Mouse (Mus musculus) embryonic facial prominence, embryonic 14.5 days (tissue): ENCODE measurements around the gene AI854703. TPM values are rescaled to one million over a fixed set of nuclear protein-coding genes. Genes with fewer than 3 reads are reported as not detected.

Source experiments
- ATAC-seq: fragments of 200-750 bp; cut with Nextera tagmentation; 2 replicates; pipeline ENCODE4 v1.8.0; 2017; ENCODE audit warnings: low read depth, moderate number of reproducible peaks, moderate TSS enrichment
- DNase-seq: peaks from one replicate; pipeline ENCODE4 v3.0.0-alpha.2; 2015; ENCODE audit warnings: low spot score
- H3K27ac ChIP-seq: fragments of 300-500 bp; sonication (generic); replicated peaks from 2 replicates; pipeline ENCODE4 v1.5.1; 2014; ENCODE audit warnings: low read depth, mild to moderate bottlenecking, low read length, moderate library complexity
- H3K27me3 ChIP-seq: fragments of 300-500 bp; sonication (generic); replicated peaks from 2 replicates; pipeline ENCODE4 v1.6.1; 2014; ENCODE audit warnings: low read length; ENCODE audit not compliant: control insufficient read depth, insufficient read depth
- H3K36me3 ChIP-seq: fragments of 300-500 bp; sonication (generic); 2 replicates; pipeline ENCODE4 v1.6.1; 2014; ENCODE audit warnings: low read length, mixed read lengths; ENCODE audit not compliant: control insufficient read depth, insufficient read depth
- H3K4me1 ChIP-seq: fragments of 300-500 bp; sonication (generic); 2 replicates; pipeline ENCODE4 v1.6.1; 2014; ENCODE audit warnings: antibody characterized with exemption, low read length; ENCODE audit not compliant: control insufficient read depth, insufficient read depth
- H3K4me2 ChIP-seq: fragments of 300-500 bp; sonication (generic); 2 replicates; pipeline ENCODE4 v1.6.1; 2014; ENCODE audit warnings: low read depth, mild to moderate bottlenecking, low read length, moderate library complexity, mixed read lengths
- H3K4me3 ChIP-seq: fragments of 300-500 bp; sonication (generic); 2 replicates; pipeline ENCODE4 v1.5.1; 2014; ENCODE audit warnings: low read depth, mild to moderate bottlenecking, low read length
- H3K9ac ChIP-seq: fragments of 300-500 bp; sonication (generic); 2 replicates; pipeline ENCODE4 v1.6.1; 2014; ENCODE audit warnings: low read depth, mild to moderate bottlenecking, low read length, moderate library complexity, mixed read lengths
- H3K9me3 ChIP-seq: fragments of 300-500 bp; sonication (generic); 2 replicates; pipeline ENCODE4 v1.6.1; 2016; ENCODE audit warnings: low read length; ENCODE audit not compliant: control insufficient read depth
- WGBS: fragments of 180-500 bp; shearing (Covaris S2); extraction: QIAGEN DNeasy Blood & Tissue Kit; methylation state at CpG from one replicate; pipeline ENCODE4 v1.1.7; 2014; 5-methylcytosine and 5-hydroxymethylcytosine counted together
- polyA plus RNA-seq: library from polyadenylated mRNA; unstranded; fragments of >200 nt; fragmentation: Nextera tagmentation; extraction: Ambion mirVana; gene quantifications from 2 replicates; pipeline ENCODE4 v1.2.1, GENCODE M21; 2014

Gene AI854703
- polyA plus RNA-seq, 1 experiment from 2014 or later, result 0.90 TPM

DNA sequence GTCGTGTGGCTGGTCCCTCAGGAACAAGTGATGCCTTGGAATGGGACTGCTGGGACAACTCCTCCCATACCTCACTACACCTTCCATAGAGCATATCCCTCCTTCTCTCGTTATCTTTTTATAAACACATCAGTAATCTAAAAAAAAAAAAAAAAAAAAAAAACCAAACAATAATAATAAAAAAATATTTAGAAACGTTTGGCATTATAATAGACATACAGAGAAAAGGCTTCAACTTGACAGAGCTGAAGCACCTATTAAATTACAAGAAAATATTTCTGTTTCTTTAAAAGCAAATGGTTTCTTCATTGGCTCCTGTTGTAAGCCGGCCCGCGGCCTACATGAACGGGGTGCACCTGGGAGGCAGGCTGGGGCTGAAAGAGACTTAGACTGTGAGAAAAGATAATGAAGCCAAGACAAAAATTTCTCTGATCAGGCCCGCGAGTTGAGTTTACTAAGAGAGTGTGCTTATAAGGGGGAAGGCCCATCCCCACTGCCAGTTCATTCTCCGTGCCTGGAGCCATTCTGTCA lies 48.9 kb downstream of the AI854703 start:
- ATAC-seq, result no peak
- Histone ChIP-seq H3K4me2 (peak overlapping the region; percentile 45), H3K9ac (peak overlapping the region; percentile 37; the same call in 1 of the 2 replicates), H3K4me3 (peak overlapping the region; percentile 30), H3K4me1 (0 out of 2 replicates have a peak, but pooled peaks cover 3% of the 10 kb centered on the region), H3K9me3 (no peaks in the 10 kb centered on the region), H3K27me3 (no peaks in the 10 kb centered on the region), H3K36me3 (0 out of 2 replicates have a peak, but pooled peaks cover 4% of the 10 kb centered on the region), H3K27ac (no peak overlapping the region; the same call in 1 of the 2 replicates)
- WGBS, result 33% methylated on average over 10 of the region's 10 CpGs
- DNase-seq, result no peak

DNA sequence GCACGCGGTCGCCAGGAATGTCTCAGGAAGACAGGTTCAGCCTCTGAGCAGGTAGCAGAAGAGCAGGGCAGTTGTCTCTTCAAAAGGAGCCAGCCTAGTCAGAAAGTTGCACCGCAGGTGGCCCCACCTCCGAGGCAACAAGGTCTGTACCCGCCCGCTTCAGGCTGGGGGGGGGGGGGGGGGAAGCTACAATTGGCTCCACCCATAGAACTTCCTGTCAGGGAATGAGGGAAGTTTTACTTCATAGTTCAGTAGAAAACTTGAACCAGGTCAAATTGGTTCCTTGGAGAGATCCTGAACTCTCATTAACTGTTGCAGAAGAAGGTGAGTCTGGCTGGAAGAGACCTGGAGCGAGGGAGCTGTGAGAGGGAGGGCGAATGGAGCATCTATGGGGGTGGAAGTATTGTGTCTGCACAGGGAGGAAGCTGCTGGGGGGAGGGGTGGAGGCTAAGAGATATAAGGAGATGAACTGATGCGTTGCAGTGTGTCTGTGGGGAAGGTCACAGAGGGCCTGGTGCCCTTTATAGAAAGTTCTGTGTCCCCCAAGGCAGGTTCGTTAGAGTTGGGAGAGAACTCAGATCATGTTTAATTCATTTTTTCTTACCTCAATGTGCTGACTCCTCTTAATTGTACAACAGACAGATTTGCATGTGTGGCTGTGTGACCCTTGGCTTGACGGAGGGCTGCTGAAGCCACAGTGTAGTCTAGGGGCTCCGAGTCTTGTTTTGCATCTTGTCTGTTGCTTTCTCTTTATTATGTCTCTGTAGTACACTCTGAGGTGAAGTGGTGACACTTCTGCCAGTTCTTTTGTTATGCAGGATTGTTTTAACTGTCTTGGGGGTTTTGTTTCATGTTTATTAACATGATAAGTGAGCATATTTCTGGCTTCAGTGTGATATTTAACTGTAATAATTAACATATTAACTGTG lies 49.6 kb downstream of the AI854703 start, which contains the start of gene Gimap9:
Gimap9 (plus strand) TSS at position 199 of the 929 bp plus-strand sequence.
- 24% methylated on average over 13 of the region's 13 CpGs for WGBS
- no peak within 1 kb of the TSS; the same call in 1 of the 2 replicates for H3K27ac ChIP-seq
- H3K36me3 ChIP-seq, result 0 out of 2 replicates have a peak, but pooled peaks cover 4% of the 10 kb centered on the region
- no peaks in the 10 kb centered on the region for H3K27me3 ChIP-seq
- ATAC-seq, result no peak; the same call in 1 of the 2 replicates
- H3K4me2 ChIP-seq, result peak within 1 kb of the TSS; percentile 45
- no peaks in the 10 kb centered on the region for H3K9me3 ChIP-seq
- H3K4me3 ChIP-seq, result peak within 1 kb of the TSS; percentile 30
- peak; percentile 55 for DNase-seq
- H3K9ac ChIP-seq, result peak within 1 kb of the TSS; percentile 37
- 0 out of 2 replicates have a peak, but pooled peaks cover 3% of the 10 kb centered on the region for H3K4me1 ChIP-seq

DNA sequence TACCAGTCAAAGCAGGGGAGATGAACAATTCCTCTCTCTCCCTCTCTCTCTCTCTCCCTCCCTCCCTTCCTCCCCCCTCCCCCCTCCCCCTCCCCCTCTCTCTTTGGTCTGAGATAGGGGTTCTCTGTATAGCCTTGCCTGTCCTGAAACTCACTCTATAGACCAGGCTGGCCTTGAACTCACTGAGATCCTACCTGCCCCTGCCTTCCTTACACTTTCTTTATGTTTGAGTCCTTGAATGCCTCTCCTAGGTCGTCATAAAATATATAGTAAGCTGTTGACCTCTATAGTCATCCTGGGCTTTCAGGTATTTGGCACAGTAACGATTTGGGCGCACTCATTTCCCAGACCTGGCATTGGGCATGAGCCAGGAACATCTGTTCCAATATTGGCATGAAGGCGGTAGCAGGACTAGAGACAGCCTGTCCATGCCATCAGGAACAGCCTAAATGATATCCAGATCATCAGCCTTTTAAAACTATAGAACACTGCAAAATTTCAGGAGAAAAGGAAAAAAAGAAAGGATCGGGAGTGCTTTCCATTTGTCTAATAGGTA lies 50.4 kb downstream of the AI854703 start:
- no peaks in the 10 kb centered on the region for H3K9me3 ChIP-seq
- H3K4me1 ChIP-seq, result 0 out of 2 replicates have a peak, but pooled peaks cover 3% of the 10 kb centered on the region
- 81% methylated on average over 5 of the region's 5 CpGs for WGBS
- no peak overlapping the region for H3K9ac ChIP-seq
- no peak overlapping the region for H3K4me3 ChIP-seq
- ATAC-seq (no peak), DNase-seq (no peak)
- no peaks in the 10 kb centered on the region for H3K27me3 ChIP-seq
- H3K36me3 ChIP-seq, result 0 out of 2 replicates have a peak, but pooled peaks cover 4% of the 10 kb centered on the region
- peak overlapping the region; percentile 45 for H3K4me2 ChIP-seq
- no peak overlapping the region for H3K27ac ChIP-seq

- Histone ChIP-seq H3K4me2 (no peak overlapping the region), H3K36me3 (0 out of 2 replicates have a peak, but pooled peaks cover 4% of the 10 kb centered on the region), H3K27ac (no peak overlapping the region), H3K4me1 (0 out of 2 replicates have a peak, but pooled peaks cover 3% of the 10 kb centered on the region), H3K9ac (no peak overlapping the region), H3K9me3 (no peaks in the 10 kb centered on the region), H3K27me3 (no peaks in the 10 kb centered on the region), H3K4me3 (no peak overlapping the region)
- 91% methylated on average over 17 of the region's 17 CpGs for WGBS
- DNase-seq (no peak), ATAC-seq (no peak)
Measured at GRCm38 (mm10) chr6:48677492-48678345, 51.2 kb downstream of the AI854703 start.

GRCm38 (mm10) chr6:48678391-48678790 lies 51.8 kb downstream of the AI854703 start:
- H3K4me2 ChIP-seq, result no peak overlapping the region
- no peak overlapping the region for H3K4me3 ChIP-seq
- H3K36me3 ChIP-seq, result 0 out of 2 replicates have a peak, but pooled peaks cover 4% of the 10 kb centered on the region
- no peaks in the 10 kb centered on the region for H3K9me3 ChIP-seq
- H3K27ac ChIP-seq, result no peak overlapping the region
- 74% methylated on average over 4 of the region's 4 CpGs for WGBS
- no peak overlapping the region for H3K9ac ChIP-seq
- no peak for ATAC-seq
- no peaks in the 10 kb centered on the region for H3K27me3 ChIP-seq
- 0 out of 2 replicates have a peak, but pooled peaks cover 3% of the 10 kb centered on the region for H3K4me1 ChIP-seq
- no peak for DNase-seq

- H3K4me2 ChIP-seq, result no peak overlapping the region
- no peak overlapping the region for H3K27ac ChIP-seq
- 80% methylated on average over 6 of the region's 6 CpGs for WGBS
- no peak for DNase-seq
- H3K9me3 ChIP-seq, result no peaks in the 10 kb centered on the region
- ATAC-seq, result no peak
- no peak overlapping the region for H3K9ac ChIP-seq
- 0 out of 2 replicates have a peak, but pooled peaks cover 3% of the 10 kb centered on the region for H3K4me1 ChIP-seq
- no peak overlapping the region for H3K4me3 ChIP-seq
- 0 out of 2 replicates have a peak, but pooled peaks cover 4% of the 10 kb centered on the region for H3K36me3 ChIP-seq
- H3K27me3 ChIP-seq, result no peaks in the 10 kb centered on the region
Measured at GRCm38 (mm10) chr6:48679701-48680100, 53.1 kb downstream of the AI854703 start.

DNA sequence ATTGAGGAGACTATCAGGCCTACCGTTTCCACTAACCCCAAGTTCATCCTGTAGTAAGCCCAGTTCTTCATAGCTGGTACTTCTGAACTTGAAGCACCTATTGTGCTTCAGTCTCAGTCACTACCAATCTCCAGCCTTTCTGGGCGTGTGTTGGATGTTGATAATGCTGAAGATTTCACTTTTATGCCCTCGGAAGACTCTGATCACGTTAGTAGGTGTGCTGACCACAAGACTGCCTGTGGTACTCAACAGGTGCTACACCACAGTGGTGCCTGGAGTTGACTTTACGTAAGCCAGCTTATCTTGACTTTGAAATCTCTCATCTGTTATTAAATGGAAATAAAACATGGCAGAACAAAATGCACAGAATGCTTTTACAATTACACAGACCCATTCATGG lies 53.9 kb downstream of the AI854703 start:
- Histone ChIP-seq H3K27me3 (no peaks in the 10 kb centered on the region), H3K4me1 (0 out of 2 replicates have a peak, but pooled peaks cover 3% of the 10 kb centered on the region), H3K27ac (no peak overlapping the region), H3K36me3 (0 out of 2 replicates have a peak, but pooled peaks cover 4% of the 10 kb centered on the region), H3K9me3 (no peaks in the 10 kb centered on the region), H3K4me2 (no peak overlapping the region), H3K9ac (no peak overlapping the region), H3K4me3 (no peak overlapping the region)
- no peak for DNase-seq
- WGBS, result 80% methylated on average over 5 of the region's 5 CpGs
- no peak for ATAC-seq
